Mouse (Mus musculus): ENCODE results near the gene Dhx37.

The Dhx37 gene

GRCm38 (mm10) chr5:125433793-125434337 lies at the start of gene Dhx37:
Gene Dhx37, minus strand, starts transcription at chr5:125434121.
- DNase-seq (ENCODE audit: low spot score): peak; percentile 75

GRCm38 (mm10) chr5:125482474-125482873 lies 48.6 kb upstream of the Dhx37 start:
- DNase-seq (ENCODE audit: low spot score): no peak

GRCm38 (mm10) chr5:125480434-125481231 lies 46.7 kb upstream of the Dhx37 start:
- no peak for DNase-seq (ENCODE audit: low spot score)

DNA sequence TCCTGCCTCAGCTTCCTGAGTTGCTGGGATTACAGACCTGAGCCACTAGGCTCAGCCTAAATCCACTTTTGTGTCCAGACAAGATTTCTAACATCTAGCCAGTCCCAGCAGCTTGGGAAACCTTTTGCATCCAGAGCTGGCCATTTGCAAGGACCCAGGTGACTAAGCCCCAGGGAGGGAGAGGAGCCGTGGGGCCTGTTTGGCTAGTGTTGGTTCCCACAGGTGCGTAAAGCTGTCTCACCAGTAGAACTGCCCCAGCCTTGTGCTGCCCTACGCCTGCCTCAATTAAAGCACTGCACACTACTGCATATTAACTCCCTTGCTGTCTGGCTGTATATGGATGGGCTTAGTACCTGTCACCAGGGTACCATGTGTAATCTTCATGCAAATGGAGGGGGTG lies 45.5 kb upstream of the Dhx37 start:
- no peak for DNase-seq (ENCODE audit: low spot score)

DNA sequence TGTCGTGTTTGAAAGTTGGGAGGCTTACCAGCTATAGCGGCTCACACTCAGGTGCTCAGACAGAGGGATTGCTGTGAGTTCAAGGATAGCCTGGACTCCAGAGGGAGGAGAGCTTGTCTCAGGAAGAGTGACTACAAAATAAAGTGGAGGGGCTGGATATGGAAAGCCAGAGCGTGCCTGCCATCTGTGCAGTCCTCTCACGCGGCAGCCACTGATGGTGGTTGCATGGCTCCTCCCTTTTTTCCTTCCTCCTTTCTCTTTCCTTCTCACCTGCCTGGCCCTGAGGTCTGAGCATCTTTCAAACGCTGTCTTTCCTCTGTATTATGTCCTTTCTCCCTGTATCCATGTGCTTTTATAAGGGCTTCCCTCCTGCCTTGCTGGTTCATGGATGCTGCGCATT lies 44.1 kb upstream of the Dhx37 start:
- no peak for DNase-seq (ENCODE audit: low spot score)

- DNase-seq (ENCODE audit: low spot score): no peak
Measured at GRCm38 (mm10) chr5:125477533-125477932, 43.6 kb upstream of the Dhx37 start.

DNA sequence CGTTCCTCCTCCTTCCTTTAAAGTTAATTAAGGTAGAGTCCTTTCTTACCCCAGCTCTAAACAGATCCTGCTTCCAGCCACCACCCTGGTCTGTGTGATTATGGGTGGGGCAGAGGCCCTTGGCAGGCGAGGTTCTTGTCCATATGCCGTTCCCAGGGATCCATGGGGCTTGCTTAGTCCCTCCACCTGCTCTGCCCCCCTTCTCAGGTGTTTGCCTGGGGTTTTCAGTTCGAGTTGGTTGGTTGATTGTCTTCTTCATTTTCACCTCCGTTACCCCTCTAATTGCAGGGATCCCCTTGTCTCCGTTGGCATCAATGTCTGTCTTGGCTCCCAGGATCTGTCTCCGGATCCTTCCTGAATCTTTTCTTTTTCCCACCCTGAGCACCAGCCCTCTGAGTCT lies 42.9 kb upstream of the Dhx37 start:
- no peak for DNase-seq (ENCODE audit: low spot score)

- DNase-seq (ENCODE audit: low spot score): no peak
Measured at GRCm38 (mm10) chr5:125476286-125476625, 42.3 kb upstream of the Dhx37 start.

GRCm38 (mm10) chr5:125475601-125476285 lies 41.8 kb upstream of the Dhx37 start, which contains the start of gene Aacs:
Gene Aacs, plus strand, starts transcription at chr5:125475814.
- DNase-seq (ENCODE audit: low spot score): peak; percentile 93

- no peak for DNase-seq (ENCODE audit: low spot score)
Measured at GRCm38 (mm10) chr5:125475030-125475429, 41.1 kb upstream of the Dhx37 start.

DNA sequence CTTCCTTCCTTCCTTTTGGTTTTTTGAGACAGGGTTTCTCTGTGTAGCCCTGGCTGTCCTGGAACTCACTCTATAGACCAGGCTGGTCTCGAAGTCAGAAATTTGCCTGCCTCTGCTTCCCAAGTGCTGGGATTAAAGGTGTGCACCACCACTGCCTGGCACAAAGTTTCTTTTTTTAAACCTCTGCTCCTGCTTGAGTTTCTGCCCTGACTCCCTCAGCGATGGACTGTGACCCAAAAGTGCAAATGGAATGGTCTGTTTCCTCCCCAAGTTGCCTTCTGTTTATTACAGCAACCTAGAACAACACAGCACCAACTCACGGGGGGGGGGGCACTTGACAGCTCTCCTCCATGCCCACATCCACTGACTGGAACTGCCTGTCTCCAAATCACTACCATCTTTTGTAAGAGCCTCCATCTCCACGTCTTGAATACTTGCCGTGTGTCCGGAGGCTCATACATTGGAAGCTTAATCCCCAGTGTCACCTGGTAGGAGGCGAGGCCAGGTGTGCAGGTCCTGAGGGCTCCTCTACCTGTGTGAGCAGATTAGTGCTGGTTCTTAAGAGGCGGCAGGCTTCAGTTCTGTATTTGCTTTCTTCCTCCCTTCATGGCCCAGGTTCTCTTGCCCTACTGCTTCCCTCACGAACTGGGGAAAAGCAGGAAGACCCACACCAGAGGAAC lies 39.0 kb upstream of the Dhx37 start:
- DNase-seq (ENCODE audit: low spot score): no peak

GRCm38 (mm10) chr5:125470713-125471112 lies 36.8 kb upstream of the Dhx37 start:
- DNase-seq (ENCODE audit: low spot score): no peak

DNA sequence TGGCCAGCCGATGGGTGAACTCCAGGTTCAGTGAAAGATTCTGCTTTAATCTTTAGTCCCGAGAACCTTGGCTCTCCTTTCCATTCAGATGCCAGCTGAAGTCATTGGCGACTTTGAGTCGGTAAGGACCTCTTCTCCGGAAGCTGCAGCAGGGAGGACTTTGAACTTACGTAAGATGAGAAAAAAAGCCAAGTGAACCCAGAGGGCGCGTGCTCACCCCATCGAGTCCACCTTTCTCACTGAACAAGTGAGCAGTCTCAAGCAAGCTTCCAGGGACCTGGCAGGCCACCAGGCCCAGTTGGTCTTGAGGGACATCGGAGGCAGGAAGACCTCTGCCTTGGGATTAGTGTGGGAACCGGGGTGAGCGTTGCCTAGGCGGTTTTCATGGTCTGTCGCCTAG lies 33.3 kb upstream of the Dhx37 start:
- DNase-seq (ENCODE audit: low spot score): no peak

DNA sequence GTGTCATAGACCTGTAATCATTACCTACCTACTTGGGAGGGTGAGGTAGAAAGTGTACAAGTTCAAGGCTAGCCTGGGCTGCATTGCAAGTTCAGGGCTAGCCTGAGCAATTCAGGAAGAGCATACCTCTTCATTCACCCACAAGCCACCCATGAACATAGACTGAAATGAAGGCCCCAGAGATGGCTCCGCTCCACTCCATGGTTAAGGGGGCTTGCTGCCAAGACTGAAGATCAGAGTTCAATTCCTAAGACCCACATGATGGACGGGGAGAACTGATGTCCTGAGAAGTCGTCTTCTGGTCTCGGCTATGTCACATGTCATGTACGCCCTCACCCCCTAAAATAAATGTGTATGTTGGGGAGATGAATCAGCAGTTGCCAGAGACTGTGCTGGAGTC lies 32.6 kb upstream of the Dhx37 start:
- DNase-seq (ENCODE audit: low spot score): no peak

GRCm38 (mm10) chr5:125465701-125466106 lies 31.8 kb upstream of the Dhx37 start:
- DNase-seq (ENCODE audit: low spot score): peak; percentile 84

DNA sequence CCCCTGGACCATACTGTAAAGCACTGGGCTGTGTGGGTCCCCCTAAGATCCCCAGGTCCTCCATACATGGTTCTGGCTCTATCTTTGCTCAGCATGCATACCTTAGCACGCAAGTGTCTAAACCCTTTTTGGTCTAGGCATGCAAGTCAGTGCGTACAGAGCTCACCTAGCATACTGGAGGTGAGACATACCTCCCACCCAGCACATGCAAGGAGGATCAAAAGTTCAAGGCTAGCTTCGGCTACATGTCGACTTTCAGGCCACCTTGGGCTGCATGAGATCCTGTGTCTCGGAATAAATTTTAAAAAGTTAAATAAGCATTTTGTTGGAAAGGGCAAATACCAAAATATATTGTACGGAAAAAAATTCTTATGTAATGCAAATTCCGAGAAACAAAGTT lies 31.3 kb upstream of the Dhx37 start:
- DNase-seq (ENCODE audit: low spot score): no peak

DNA sequence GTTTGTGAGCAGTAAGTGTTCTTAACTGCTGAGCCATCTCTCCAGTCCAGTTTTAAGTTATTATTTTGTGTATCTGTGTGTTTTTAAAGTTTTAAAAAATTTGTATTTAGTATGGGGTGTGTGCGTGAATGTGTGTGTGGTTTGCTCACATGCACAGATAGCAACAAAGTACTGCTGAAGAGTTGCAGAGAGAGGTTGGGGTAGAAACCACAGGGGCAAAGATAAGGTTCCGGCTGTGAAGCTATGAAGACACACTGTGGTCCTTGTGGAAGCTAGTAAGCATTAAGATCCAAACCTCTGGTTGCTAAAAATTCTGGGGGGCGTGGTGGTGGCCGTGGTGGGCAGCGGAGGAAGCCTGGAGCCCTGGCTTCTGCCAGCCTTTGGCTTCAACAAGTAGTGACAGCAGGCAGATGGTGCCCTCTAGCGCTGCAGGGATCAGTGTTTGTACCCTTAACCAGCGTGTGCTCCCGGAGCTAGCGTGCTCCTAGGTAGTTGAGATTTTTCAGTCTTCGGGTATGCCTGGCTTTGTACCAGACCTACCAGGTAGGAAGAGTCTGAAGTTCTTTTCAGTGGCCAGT lies 28.0 kb upstream of the Dhx37 start:
- DNase-seq (ENCODE audit: low spot score): no peak

GRCm38 (mm10) chr5:125460574-125460973 lies 26.7 kb upstream of the Dhx37 start:
- no peak for DNase-seq (ENCODE audit: low spot score)

- no peak for DNase-seq (ENCODE audit: low spot score)
Measured at GRCm38 (mm10) chr5:125457538-125457937, 23.6 kb upstream of the Dhx37 start.

DNA sequence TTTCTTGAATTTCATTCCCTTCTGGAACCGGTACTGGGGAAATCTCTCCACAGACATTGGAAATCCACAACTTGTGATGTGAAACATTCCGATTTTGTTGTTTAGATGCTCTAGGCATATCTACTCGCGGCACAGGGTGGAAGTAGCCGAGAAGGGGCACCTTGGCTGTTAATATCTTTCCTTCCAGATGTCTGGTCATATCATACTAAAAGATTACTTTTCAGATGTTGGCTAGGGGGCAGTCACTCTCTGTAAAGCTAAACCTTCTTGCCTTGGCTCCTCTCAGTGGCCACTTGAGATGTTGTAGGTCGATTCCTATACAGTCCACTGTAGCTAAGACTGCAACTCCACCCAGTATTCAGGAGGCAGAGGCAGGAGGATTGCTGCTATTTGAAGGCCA lies 22.2 kb upstream of the Dhx37 start:
- no peak for DNase-seq (ENCODE audit: low spot score)

- no peak for DNase-seq (ENCODE audit: low spot score)
Measured at GRCm38 (mm10) chr5:125452573-125452972, 18.7 kb upstream of the Dhx37 start.

DNA sequence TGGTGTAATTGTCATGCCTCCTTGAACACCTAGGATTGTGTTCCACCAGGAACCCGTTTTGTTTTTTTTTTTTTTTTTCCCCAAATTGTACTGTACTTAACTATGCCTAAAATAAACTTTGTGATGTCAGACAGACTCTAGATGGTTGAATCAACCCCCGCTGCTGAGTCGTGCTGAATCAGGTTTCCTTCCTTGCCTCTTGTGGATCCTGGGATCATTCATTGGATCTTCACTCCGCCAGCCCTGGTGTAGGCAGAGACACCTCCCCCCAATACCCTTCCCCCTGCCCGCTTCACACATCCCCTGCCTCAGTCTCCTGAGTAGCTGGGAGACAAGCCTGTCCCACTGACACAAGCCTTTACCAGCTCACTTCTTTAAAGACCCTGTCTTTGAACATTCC lies 15.4 kb upstream of the Dhx37 start:
- DNase-seq (ENCODE audit: low spot score): no peak
